Mouse (Mus musculus) midbrain, embryonic 11.5 days (tissue): ENCODE results near the gene Epas1. TPM values are rescaled to one million over a fixed set of nuclear protein-coding genes. Genes with fewer than 3 reads are reported as not detected.

Experiments used
- ATAC-seq: fragments of 200-750 bp; cut with Nextera tagmentation; 2 replicates; pipeline ENCODE4 v1.8.0; 2017; ENCODE audit warnings: moderate TSS enrichment, moderate library complexity; ENCODE audit not compliant: low FRiP score
- DNase-seq: peaks from one replicate; pipeline ENCODE4 v3.0.0; 2015; ENCODE audit warnings: low spot score; ENCODE audit errors: missing footprints
- H3K27ac ChIP-seq: fragments of 300-500 bp; sonication (generic); 2 replicates; pipeline ENCODE4 v1.5.1; 2014; ENCODE audit warnings: low read depth, low read length
- H3K27me3 ChIP-seq: fragments of 300-500 bp; sonication (generic); 2 replicates; pipeline ENCODE4 v1.6.1; 2014; ENCODE audit warnings: mild to moderate bottlenecking, low read length, moderate library complexity, mixed read lengths; ENCODE audit not compliant: control insufficient read depth, insufficient read depth
- H3K36me3 ChIP-seq: fragments of 300-500 bp; sonication (generic); 2 replicates; pipeline ENCODE4 v1.6.1; 2014; ENCODE audit warnings: mild to moderate bottlenecking, low read length, moderate library complexity, mixed read lengths; ENCODE audit not compliant: control insufficient read depth, insufficient read depth
- H3K4me1 ChIP-seq: fragments of 300-500 bp; sonication (generic); 2 replicates; pipeline ENCODE4 v1.6.1; 2014; ENCODE audit warnings: low read length; ENCODE audit not compliant: control insufficient read depth, insufficient read depth
- H3K4me2 ChIP-seq: fragments of 300-500 bp; sonication (generic); 2 replicates; pipeline ENCODE4 v1.6.1; 2014; ENCODE audit warnings: mild to moderate bottlenecking, moderate library complexity
- H3K4me3 ChIP-seq: fragments of 300-500 bp; sonication (generic); 2 replicates; pipeline ENCODE4 v1.5.1; 2014; ENCODE audit warnings: low read depth, low read length
- H3K9ac ChIP-seq: fragments of 300-500 bp; sonication (generic); 2 replicates; pipeline ENCODE4 v1.6.1; 2014; ENCODE audit warnings: low read length
- H3K9me3 ChIP-seq: fragments of 300-500 bp; sonication (generic); 2 replicates; pipeline ENCODE4 v1.6.1; 2016; ENCODE audit warnings: low read length; ENCODE audit not compliant: control insufficient read depth
- WGBS: fragments of 180-500 bp; shearing (Covaris S2); extraction: QIAGEN DNeasy Blood & Tissue Kit; methylation state at CpG from one replicate; pipeline ENCODE4 v1.1.7; 2014; 5-methylcytosine and 5-hydroxymethylcytosine counted together
- polyA plus RNA-seq: library from polyadenylated mRNA; unstranded; fragments of >200 nt; fragmentation: Nextera tagmentation; extraction: Ambion mirVana; gene quantifications from 2 replicates; pipeline ENCODE4 v1.2.1, GENCODE M21; 2014

The Epas1 gene
- polyA plus RNA-seq, 1 experiment from 2014 or later: 7.3 TPM

DNA sequence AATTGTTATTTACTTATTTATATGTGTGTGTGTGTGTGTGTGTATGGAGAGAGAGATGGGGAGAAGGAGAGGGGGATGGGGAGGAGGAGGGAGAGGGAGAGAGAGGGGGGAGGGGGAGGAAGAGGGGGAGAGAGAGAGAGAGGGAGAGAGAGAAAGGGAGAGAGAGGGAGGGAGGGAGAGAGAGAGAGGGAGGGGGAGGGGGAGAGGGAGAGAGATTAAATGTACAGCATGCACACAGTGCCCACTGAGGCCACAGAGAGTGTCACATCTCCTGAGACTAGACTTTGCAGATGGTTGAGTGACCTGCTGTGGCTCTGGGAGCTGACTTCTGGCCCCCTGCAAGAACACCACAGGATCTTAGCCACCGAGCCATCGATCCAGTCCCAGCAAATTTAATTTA is 98.3 kb downstream of the Epas1 start:
- Histone ChIP-seq H3K9me3 (no peaks in the 10 kb centered on the region), H3K9ac (no peak overlapping the region)
- WGBS: 65% methylated on average over 2 of the region's 2 CpGs

DNA sequence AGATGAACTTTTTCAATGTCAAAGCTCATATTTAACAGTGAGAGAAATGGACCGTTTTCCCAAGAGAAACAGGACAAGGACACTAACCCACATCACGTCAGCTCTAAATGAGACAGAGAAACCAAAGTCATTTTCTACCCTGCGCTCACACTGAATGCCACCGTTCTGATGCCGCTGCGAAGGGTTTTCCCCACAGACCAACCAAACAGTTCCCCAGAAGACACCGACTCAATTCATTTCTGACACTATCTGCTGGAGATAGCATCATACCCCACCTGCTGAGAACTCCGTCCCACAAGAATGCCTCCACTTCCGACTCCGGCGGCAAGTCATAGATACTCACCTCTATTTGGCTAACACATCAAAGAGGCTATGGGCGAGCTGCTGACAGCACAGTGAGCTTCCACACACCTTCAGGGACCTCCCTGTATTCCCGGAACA is 99.1 kb downstream of the Epas1 start:
- 79% methylated on average over 13 of the region's 13 CpGs for WGBS
- no peak for DNase-seq
- no peak for ATAC-seq
- Histone ChIP-seq H3K4me3 (no peak overlapping the region), H3K27ac (no peak overlapping the region), H3K9ac (no peak overlapping the region), H3K27me3 (no peaks in the 10 kb centered on the region), H3K9me3 (no peaks in the 10 kb centered on the region), H3K4me1 (no peaks in the 10 kb centered on the region), H3K4me2 (no peak overlapping the region), H3K36me3 (no peaks in the 10 kb centered on the region)

More for the DNA sequence above, 98.3 kb downstream of the Epas1 start:
- no peaks in the 10 kb centered on the region for H3K4me1 ChIP-seq
- no peaks in the 10 kb centered on the region for H3K36me3 ChIP-seq
- H3K27ac ChIP-seq: no peak overlapping the region
- no peak overlapping the region for H3K4me3 ChIP-seq
- no peak overlapping the region for H3K4me2 ChIP-seq
- ATAC-seq (no peak), DNase-seq (no peak)
- no peaks in the 10 kb centered on the region for H3K27me3 ChIP-seq

DNA sequence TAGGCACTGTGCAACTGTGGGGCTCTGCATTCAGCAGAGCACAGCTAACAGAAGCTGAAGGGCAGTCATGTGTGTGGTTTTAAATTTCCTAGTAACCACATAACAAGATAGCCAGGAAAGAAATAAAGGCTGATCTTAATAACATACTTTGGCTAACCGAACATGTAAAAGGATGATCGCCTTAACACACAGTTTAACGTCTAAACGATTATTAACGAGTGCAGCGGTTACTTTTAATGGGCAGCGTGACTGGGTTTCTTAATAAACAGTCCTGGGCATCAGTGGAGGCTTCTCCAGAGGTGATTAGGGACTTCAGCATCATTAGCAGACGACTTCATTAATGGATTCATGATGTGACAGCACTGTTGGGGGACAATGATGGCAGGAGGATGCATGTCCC is 117.1 kb downstream of the Epas1 start:
- no peak overlapping the region for H3K4me3 ChIP-seq
- DNase-seq (no peak), ATAC-seq (no peak)
- no peak overlapping the region for H3K4me2 ChIP-seq
- WGBS: 89% methylated on average over 8 of the region's 8 CpGs
- no peaks in the 10 kb centered on the region for H3K9me3 ChIP-seq
- H3K36me3 ChIP-seq: no peaks in the 10 kb centered on the region
- H3K9ac ChIP-seq: no peak overlapping the region
- peaks cover 5% of the 10 kb centered on the region; the same call in 1 of the 2 replicates for H3K27me3 ChIP-seq
- H3K27ac ChIP-seq: no peak overlapping the region
- no peaks in the 10 kb centered on the region for H3K4me1 ChIP-seq

GRCm38 (mm10) chr17:86872643-86873042 is 119.1 kb downstream of the Epas1 start:
- Histone ChIP-seq H3K36me3 (no peaks in the 10 kb centered on the region), H3K27me3 (peaks cover 13% of the 10 kb centered on the region), H3K9me3 (no peaks in the 10 kb centered on the region), H3K27ac (no peak overlapping the region), H3K4me3 (no peak overlapping the region), H3K4me2 (no peak overlapping the region), H3K9ac (no peak overlapping the region), H3K4me1 (no peaks in the 10 kb centered on the region)
- ATAC-seq (no peak), DNase-seq (no peak)
- 76% methylated on average over 6 of the region's 6 CpGs for WGBS

- no peak overlapping the region for H3K4me3 ChIP-seq
- H3K9me3 ChIP-seq: no peaks in the 10 kb centered on the region
- H3K4me2 ChIP-seq: no peak overlapping the region
- peaks cover 16% of the 10 kb centered on the region for H3K27me3 ChIP-seq
- 93% methylated on average over 9 of the region's 9 CpGs for WGBS
- no peak overlapping the region for H3K27ac ChIP-seq
- H3K4me1 ChIP-seq: no peaks in the 10 kb centered on the region
- no peaks in the 10 kb centered on the region for H3K36me3 ChIP-seq
- H3K9ac ChIP-seq: no peak overlapping the region
- ATAC-seq: no peak
- no peak for DNase-seq
Observed at GRCm38 (mm10) chr17:86876940-86877339, 123.4 kb downstream of the Epas1 start.

DNA sequence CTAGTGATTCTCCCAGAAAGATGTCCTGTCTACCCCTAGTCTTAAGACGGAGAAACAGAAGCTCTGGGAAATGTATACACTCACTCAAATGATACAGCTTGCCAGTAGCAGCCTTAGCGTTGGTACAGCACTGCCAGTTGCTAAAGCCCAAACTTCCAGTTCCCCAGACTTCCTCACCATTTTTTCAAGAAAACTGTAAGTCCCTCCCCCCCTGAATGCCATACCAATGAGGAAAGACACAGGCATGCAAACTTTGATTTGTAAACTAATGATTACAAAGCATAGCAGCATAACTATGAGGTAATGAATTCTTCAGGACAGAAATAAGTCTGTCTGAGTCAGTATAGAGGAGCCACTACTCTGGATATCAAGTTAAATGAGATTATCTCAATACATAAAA is 124.2 kb downstream of the Epas1 start:
- Histone ChIP-seq H3K4me2 (no peak overlapping the region), H3K36me3 (no peaks in the 10 kb centered on the region), H3K4me3 (no peak overlapping the region), H3K27ac (no peak overlapping the region), H3K27me3 (peaks cover 17% of the 10 kb centered on the region), H3K9me3 (no peaks in the 10 kb centered on the region), H3K4me1 (no peaks in the 10 kb centered on the region), H3K9ac (no peak overlapping the region)
- WGBS: 91% methylated on average over 2 of the region's 2 CpGs
- DNase-seq (no peak), ATAC-seq (no peak)

DNA sequence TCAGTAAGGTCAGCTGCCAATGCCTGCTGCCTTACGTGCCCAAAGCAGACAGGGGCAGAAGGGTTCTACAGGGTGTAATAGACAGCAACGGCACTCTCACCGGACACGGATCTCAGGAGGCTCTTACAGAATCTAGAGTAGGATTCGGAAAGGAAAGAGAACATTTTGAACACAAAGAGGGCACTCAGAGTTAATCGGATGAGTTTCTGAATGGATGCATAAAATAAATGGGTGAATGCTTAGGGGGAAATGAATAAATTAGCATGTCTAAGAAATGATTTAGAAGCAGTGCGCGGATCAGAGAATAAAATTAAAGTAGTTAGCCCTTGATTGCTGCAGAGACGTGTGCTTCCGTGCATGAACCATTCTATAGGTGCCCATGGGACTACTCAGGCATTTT is 126.6 kb downstream of the Epas1 start:
- peaks cover 20% of the 10 kb centered on the region for H3K27me3 ChIP-seq
- no peak overlapping the region for H3K4me2 ChIP-seq

GRCm38 (mm10) chr17:86880461-86881044 is 127.1 kb downstream of the Epas1 start:
- no peak overlapping the region for H3K4me2 ChIP-seq
- peaks cover 15% of the 10 kb centered on the region for H3K27me3 ChIP-seq
- no peak for ATAC-seq
- H3K9me3 ChIP-seq: no peaks in the 10 kb centered on the region
- 91% methylated on average over 4 of the region's 4 CpGs for WGBS
- no peak overlapping the region for H3K9ac ChIP-seq
- no peaks in the 10 kb centered on the region for H3K36me3 ChIP-seq
- DNase-seq: no peak
- no peak overlapping the region for H3K27ac ChIP-seq
- H3K4me3 ChIP-seq: no peak overlapping the region
- no peaks in the 10 kb centered on the region for H3K4me1 ChIP-seq

More for the DNA sequence above, 126.6 kb downstream of the Epas1 start:
- H3K27ac ChIP-seq: no peak overlapping the region
- H3K9me3 ChIP-seq: no peaks in the 10 kb centered on the region
- no peak overlapping the region for H3K9ac ChIP-seq
- H3K4me1 ChIP-seq: no peaks in the 10 kb centered on the region
- no peak overlapping the region for H3K4me3 ChIP-seq
- ATAC-seq: no peak
- no peaks in the 10 kb centered on the region for H3K36me3 ChIP-seq
- DNase-seq: no peak
- WGBS: 72% methylated on average over 10 of the region's 10 CpGs
